Mouse (Mus musculus) WW6 (cell line): ENCODE data around the gene Apoc4.

Experiments
- DNase-seq: peaks from one replicate; pipeline ENCODE4 v3.0.0-alpha.2; 2013; ENCODE audit warnings: low read depth, low spot score

Gene Apoc4

GRCm38 (mm10) chr7:19628536-19629360 lies 52.5 kb downstream of the Apoc4 start:
- DNase-seq: peak; percentile 98

- DNase-seq: no peak
Measured at GRCm38 (mm10) chr7:19628192-19628535, 53.1 kb downstream of the Apoc4 start.
